Mouse (Mus musculus) hindlimb bud, embryonic 11.5 days (tissue): ENCODE data around the gene Swap70.
"Not testable (repeated sequence)": the region's sequence is repeated elsewhere in the genome, so short reads cannot be mapped to it uniquely, and the experiment has no call there.

Source experiments
- DNase-seq: peaks from one replicate; pipeline ENCODE4 v3.0.0-alpha.2; 2012; ENCODE audit warnings: low read depth, low spot score; ENCODE audit errors: extremely low spot score

The Swap70 gene

GRCm38 (mm10) chr7:110221586-110222481 is at the start of gene Swap70:
Swap70 (plus strand) TSS chr7:110221711.
- peak; percentile 76 for DNase-seq

GRCm38 (mm10) chr7:110179208-110179607 is 42.3 kb upstream of the Swap70 start:
- DNase-seq = no peak

- no peak for DNase-seq
These were observed 40.9 kb upstream of the Swap70 start for GRCm38 (mm10) chr7:110180613-110181012.

- no peak for DNase-seq
These were observed 40.1 kb upstream of the Swap70 start for GRCm38 (mm10) chr7:110181446-110181845.

GRCm38 (mm10) chr7:110184608-110185007 is 36.9 kb upstream of the Swap70 start:
- no peak for DNase-seq

- DNase-seq = no peak
These were observed 31.6 kb upstream of the Swap70 start for GRCm38 (mm10) chr7:110189951-110190350.

GRCm38 (mm10) chr7:110193186-110193585 is 28.3 kb upstream of the Swap70 start:
- DNase-seq = no peak

GRCm38 (mm10) chr7:110197176-110197575 is 24.3 kb upstream of the Swap70 start:
- DNase-seq = no peak

GRCm38 (mm10) chr7:110201933-110202332 is 19.6 kb upstream of the Swap70 start:
- DNase-seq = no peak

- DNase-seq = no peak
These were observed 17.3 kb upstream of the Swap70 start for GRCm38 (mm10) chr7:110204208-110204607.

GRCm38 (mm10) chr7:110208341-110208740 is 13.2 kb upstream of the Swap70 start:
- no peak for DNase-seq

GRCm38 (mm10) chr7:110209422-110209821 is 12.1 kb upstream of the Swap70 start:
- no peak for DNase-seq

GRCm38 (mm10) chr7:110211025-110211424 is 10.5 kb upstream of the Swap70 start:
- no peak for DNase-seq

GRCm38 (mm10) chr7:110214882-110215281 is 6.6 kb upstream of the Swap70 start:
- DNase-seq = no peak

GRCm38 (mm10) chr7:110221051-110221585 is 393 bp upstream of the Swap70 start:
- peak; percentile 30 for DNase-seq

GRCm38 (mm10) chr7:110222583-110223182 is 1.2 kb downstream of the Swap70 start:
- no peak for DNase-seq

- no peak for DNase-seq
These were observed 2.4 kb downstream of the Swap70 start for GRCm38 (mm10) chr7:110223727-110224510.

- DNase-seq = no peak
These were observed 5.0 kb downstream of the Swap70 start for GRCm38 (mm10) chr7:110226484-110226883.

- no peak for DNase-seq
These were observed 8.5 kb downstream of the Swap70 start for GRCm38 (mm10) chr7:110229967-110230366.

- not testable (repeated sequence) for DNase-seq
These were observed 9.6 kb downstream of the Swap70 start for GRCm38 (mm10) chr7:110231127-110231526.

GRCm38 (mm10) chr7:110236085-110236484 is 14.6 kb downstream of the Swap70 start:
- no peak for DNase-seq
